Mouse (Mus musculus) layer of hippocampus, postnatal 10 days (tissue): ENCODE measurements around the gene Nxt2. TPM values are rescaled to one million over a fixed set of nuclear protein-coding genes. Genes with fewer than 3 reads are reported as not detected.
"Not testable (repeated sequence)": the region's sequence is repeated elsewhere in the genome, so short reads cannot be mapped to it uniquely, and the experiment has no call there.

Source experiments
- DNase-seq, 2 experiments: peaks; one replicate each; pipeline ENCODE4 v3.0.0; 2021; ENCODE audit warnings: low spot score in 2 of 2
- long read RNA-seq: library from polyadenylated mRNA; stranded (forward); transcript quantifications from one replicate; pipeline ENCODE4 v2.0.0, GENCODE M21; 2023
- total RNA-seq, 2 experiments: library from RNA; stranded (reverse); gene quantifications; 2 replicates each; pipeline ENCODE4 v1.2.3; 2021

The Nxt2 gene
- 10 to 100 TPM; 21.6 to 22.7 TPM for total RNA-seq
- long read RNA-seq, transcript Nxt2-203 (4 exons, 2,484 nt) = major isoform, 39 of 42 reads
- long read RNA-seq, partial matches to known transcripts = 1 of 42 reads
- long read RNA-seq, other reads (novel, unspliced or antisense) = 0 of 42 reads

- no peak for DNase-seq
Measured at GRCm38 (mm10) chrX:142226542-142226941, at the start of gene Nxt2. Gene Nxt2, plus strand, starts transcription at chrX:142226770.

- DNase-seq = no peak
Measured at GRCm38 (mm10) chrX:142176981-142177380, 49.6 kb upstream of the Nxt2 start.

GRCm38 (mm10) chrX:142182026-142182425 is 44.5 kb upstream of the Nxt2 start:
- no peak for DNase-seq

DNA sequence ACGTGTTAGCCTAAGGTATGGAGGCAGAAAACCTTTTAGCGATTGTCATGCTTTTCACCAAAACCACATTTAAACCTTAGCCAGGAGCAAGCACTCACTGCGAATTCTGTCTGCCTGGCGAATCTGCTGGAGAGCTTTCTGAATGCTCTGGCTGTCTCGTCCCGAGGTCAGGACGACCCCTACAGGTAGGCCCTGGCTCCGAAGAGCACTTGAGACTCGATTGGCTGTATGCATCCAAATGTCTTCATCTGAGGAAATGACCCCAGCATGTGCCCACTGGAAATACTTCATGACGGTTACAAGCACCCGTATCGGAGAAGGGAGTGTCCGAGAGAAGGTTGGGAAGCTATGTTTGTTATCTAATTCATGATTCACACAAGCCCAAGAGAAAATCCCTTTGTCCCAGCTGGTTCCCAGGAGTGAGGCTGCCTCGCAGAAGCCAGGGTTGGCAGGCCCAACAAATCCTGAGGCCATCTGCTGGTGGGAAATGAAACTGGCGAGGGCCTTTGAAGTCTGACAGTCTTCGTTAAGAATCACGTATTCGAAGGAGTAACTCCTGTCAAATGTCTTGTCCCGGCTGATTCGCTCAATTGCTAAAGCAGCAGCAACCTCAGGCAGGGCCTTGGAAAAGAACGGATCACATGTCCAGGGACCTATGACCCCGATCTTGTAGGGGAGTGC is 37.4 kb upstream of the Nxt2 start:
- peak; percentile 62 to 64 for DNase-seq

DNA sequence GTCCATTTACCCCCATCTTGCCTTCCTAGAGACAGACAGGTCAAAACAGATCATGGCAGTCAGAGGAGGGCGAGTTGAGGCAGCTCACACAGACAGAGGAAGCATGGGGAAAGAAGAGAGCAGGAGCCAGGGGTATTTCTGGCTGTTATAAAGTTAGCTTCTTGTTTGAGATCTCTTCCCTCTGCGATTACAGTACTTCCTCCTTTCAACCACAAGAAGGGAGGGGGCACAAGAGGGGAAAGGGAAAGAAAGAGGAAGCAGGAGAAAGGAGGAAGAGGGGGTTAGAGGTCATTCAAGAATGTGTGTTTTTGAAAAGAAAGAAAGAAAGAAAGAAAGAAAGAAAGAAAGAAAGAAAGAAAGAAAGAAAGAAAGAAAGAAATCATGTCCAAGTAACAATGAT is 36.2 kb upstream of the Nxt2 start:
- no peak for DNase-seq

DNA sequence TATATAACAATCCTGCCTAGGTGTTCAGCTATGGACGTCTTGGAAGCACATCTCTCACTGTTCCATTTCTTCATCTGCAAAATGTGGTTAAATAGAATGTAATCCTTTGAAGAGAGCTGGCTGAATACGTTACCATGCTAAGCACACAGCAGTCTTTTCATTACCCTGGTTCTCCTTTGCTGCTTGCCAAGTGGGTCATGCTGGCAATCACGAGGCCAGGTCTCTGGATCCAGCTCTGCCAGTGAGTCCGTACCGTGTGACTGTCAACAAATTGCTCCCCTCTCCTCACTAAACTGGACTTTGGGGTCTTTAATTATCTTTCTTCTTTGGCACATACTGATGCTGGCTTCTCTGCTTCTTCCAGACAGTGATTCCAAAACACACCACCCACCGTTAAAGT is 32.1 kb upstream of the Nxt2 start:
- DNase-seq = peak; percentile 13 to 14

- no peak for DNase-seq
Measured at GRCm38 (mm10) chrX:142195551-142195950, 31.0 kb upstream of the Nxt2 start.

DNA sequence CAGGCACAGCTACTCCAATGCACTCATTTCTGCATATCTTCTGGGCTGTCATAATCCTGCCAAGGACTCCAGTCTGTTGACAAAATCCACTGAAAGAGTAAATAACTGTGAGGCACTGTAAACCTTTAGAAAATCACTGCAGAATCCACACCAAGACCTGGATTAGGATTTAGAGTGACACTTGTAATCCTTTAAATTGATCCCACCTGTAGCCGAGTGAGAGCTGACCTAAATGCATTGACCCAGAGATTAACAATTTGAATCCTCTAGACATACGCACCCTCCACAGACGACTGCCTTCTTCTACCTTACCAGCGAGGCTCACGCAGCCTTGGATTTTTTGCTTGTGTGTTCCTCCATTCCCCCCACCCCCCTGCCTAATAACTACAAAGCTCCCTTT is 29.7 kb upstream of the Nxt2 start, which contains the start of gene Gucy2f:
Gene Gucy2f (minus strand): TSS at position 101 of the 400 bp plus-strand sequence.
- DNase-seq = no peak

- DNase-seq = peak; percentile 40 to 53
Measured at GRCm38 (mm10) chrX:142200295-142200694, 26.3 kb upstream of the Nxt2 start.

- no peak for DNase-seq
Measured at GRCm38 (mm10) chrX:142227398-142228054, 956 bp downstream of the Nxt2 start.

DNA sequence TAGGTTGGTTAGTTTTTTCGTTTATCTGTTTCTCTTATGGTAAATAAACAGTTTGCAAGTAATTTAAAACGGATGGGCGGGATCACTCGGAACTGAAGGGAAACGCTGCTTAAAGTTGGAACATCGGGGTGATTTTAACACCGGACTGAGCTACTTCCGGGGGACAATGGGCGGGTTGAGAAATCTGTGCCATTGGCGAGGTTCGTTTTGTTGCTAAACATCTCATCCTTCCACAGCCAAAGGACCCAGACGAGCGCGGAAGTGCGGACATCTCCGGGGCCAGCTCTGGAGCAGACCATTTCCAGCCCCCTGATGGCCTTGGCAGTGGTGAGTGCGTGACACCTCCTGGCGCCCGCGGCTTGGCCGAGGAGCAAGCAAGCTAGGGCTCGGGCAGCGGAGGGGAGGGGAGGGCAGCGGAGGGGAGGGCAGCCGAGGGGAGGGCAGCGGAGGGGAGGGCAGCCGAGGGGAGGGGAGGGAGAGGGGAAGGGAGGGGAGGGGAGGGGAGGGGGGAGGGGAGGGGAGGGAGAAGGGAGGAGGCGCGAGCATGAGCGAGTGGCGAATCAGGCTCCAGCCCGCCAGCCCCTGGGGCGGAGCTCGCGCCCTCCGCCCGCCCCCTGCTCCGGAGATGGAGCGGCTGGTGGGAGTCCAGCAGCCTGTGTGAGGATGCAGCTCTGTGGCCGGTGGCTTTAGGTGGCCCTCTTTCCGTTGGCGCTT is 1.6 kb downstream of the Nxt2 start:
- DNase-seq = peak; percentile 59 to 74

GRCm38 (mm10) chrX:142228769-142229158 is 2.2 kb downstream of the Nxt2 start:
- DNase-seq = no peak

DNA sequence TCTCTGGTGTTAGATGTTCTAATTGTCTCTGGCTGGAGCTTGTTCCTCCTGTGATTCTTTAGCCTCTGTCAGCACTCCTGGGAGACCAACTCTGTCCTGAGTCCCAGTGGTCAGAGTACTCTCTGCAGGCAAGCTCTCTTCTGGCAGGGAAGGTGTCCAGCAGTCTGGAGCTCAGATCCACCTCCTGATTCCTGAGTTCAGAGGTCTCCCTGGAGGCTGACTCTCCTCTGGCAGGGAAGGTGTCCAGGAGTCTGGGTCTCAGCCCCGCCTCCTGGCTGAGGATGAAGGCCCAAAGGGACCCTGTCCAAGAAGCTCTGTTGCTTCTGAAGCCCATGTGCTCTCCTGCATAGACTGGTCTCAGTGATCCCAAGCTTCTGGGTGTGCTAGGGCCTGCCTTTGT is 9.6 kb downstream of the Nxt2 start:
- not testable (repeated sequence) for DNase-seq

DNA sequence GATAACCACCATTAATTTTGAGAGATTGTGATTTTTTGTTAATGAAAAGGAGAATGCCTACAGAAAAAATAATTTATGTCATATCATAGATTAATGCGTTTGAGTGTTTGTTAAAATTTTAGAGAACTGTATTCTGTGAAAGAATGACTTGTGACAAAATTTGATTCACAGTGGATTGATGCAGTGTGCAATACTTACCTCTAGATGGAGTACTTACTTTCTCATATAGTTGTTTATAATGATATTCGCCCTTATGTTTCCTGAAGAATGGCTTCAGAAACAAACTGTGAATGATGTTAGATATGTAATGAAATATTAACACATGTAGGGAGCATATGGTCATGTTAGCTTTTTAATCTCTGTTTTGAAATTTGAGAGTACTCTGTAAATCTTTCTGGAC is 10.5 kb downstream of the Nxt2 start:
- DNase-seq = no peak

- DNase-seq = no peak
Measured at GRCm38 (mm10) chrX:142245682-142246327, 19.2 kb downstream of the Nxt2 start.

DNA sequence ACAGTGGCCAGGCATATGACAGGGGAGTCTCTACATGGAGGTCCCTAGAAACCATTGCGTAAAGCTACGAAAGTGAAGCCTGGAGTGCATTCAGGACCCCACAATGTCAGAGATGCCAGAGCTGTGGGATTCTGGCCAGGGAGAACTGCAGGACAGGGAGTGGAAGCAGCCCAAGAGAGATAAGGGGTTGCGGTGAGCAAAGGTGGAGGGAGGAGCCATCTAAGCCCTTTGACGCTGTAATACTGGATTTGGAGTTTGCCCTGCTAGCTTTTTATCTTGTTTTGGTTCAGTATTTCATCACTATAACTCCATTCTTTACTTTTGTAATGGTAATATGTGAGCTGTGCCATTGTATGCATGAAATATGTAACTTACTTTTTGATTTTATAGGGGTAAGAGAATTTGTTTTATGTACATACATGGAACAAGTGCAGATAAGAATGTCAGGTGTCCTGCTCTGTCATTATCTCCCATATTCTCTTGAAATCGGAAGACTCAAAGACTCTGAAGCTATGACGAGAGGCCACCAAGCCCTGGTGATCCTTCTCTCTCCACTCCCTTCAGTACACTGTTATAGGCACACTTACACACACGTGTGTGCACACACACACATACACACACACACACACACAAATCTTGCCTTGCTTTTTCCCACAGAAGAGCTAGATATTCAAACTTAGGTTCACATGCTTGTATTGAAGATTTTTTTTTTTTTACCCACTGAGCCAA is 23.6 kb downstream of the Nxt2 start:
- DNase-seq = no peak

GRCm38 (mm10) chrX:142276031-142276430 is 49.5 kb downstream of the Nxt2 start:
- DNase-seq = no peak

DNA sequence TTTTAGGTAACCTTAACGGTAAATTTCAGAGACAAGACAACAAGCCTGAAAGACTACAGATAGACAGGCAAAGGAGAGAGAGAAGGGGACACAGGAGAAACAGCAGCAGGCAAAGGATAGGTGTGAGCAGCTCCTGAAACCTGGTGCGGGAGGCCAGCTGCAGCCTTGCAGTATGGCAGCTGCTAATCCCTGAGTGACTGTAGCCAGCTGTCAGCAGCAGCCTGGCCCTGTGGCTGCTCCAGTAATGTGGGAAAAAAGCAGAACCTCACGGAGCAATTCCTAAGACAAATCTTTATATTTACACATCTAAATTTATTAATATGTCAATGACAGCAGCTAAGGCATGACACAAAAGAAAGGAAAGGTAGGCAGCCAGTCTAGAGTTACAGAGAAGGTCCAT is 50.0 kb downstream of the Nxt2 start:
- DNase-seq = no peak

DNA sequence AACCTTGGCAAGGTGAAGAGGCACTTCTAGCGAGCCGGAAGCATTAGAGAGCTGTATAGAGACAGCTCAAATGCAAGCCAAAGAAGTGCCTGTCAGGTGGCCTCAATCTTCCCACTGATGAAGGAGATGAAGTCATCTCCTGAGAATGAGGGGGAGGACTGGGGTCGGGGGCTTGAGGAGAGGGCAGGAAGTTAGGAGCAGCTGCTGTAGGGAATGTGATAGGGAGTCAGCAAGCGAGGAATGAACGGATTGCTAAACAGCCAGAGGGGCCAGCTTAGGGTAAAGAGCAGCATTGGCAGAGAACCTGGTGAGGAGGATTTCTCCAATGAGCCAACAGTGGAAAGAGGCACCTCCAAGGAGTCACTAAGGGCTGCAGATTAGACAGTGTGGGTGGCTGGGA is 59.3 kb downstream of the Nxt2 start:
- DNase-seq = no peak
